Mouse (Mus musculus) midbrain, embryonic 11.5 days (tissue): ENCODE measurements around the gene Slc18b1. TPM values are rescaled to one million over a fixed set of nuclear protein-coding genes. Genes with fewer than 3 reads are reported as not detected.

Source experiments
- ATAC-seq: fragments of 200-750 bp; cut with Nextera tagmentation; 2 replicates; pipeline ENCODE4 v1.8.0; 2017; ENCODE audit warnings: moderate TSS enrichment, moderate library complexity; ENCODE audit not compliant: low FRiP score
- DNase-seq: peaks from one replicate; pipeline ENCODE4 v3.0.0; 2015; ENCODE audit warnings: low spot score; ENCODE audit errors: missing footprints
- H3K27ac ChIP-seq: fragments of 300-500 bp; sonication (generic); 2 replicates; pipeline ENCODE4 v1.5.1; 2014; ENCODE audit warnings: low read depth, low read length
- H3K27me3 ChIP-seq: fragments of 300-500 bp; sonication (generic); 2 replicates; pipeline ENCODE4 v1.6.1; 2014; ENCODE audit warnings: mild to moderate bottlenecking, low read length, moderate library complexity, mixed read lengths; ENCODE audit not compliant: control insufficient read depth, insufficient read depth
- H3K36me3 ChIP-seq: fragments of 300-500 bp; sonication (generic); 2 replicates; pipeline ENCODE4 v1.6.1; 2014; ENCODE audit warnings: mild to moderate bottlenecking, low read length, moderate library complexity, mixed read lengths; ENCODE audit not compliant: control insufficient read depth, insufficient read depth
- H3K4me1 ChIP-seq: fragments of 300-500 bp; sonication (generic); 2 replicates; pipeline ENCODE4 v1.6.1; 2014; ENCODE audit warnings: low read length; ENCODE audit not compliant: control insufficient read depth, insufficient read depth
- H3K4me2 ChIP-seq: fragments of 300-500 bp; sonication (generic); 2 replicates; pipeline ENCODE4 v1.6.1; 2014; ENCODE audit warnings: mild to moderate bottlenecking, moderate library complexity
- H3K4me3 ChIP-seq: fragments of 300-500 bp; sonication (generic); 2 replicates; pipeline ENCODE4 v1.5.1; 2014; ENCODE audit warnings: low read depth, low read length
- H3K9ac ChIP-seq: fragments of 300-500 bp; sonication (generic); 2 replicates; pipeline ENCODE4 v1.6.1; 2014; ENCODE audit warnings: low read length
- H3K9me3 ChIP-seq: fragments of 300-500 bp; sonication (generic); 2 replicates; pipeline ENCODE4 v1.6.1; 2016; ENCODE audit warnings: low read length; ENCODE audit not compliant: control insufficient read depth
- WGBS: fragments of 180-500 bp; shearing (Covaris S2); extraction: QIAGEN DNeasy Blood & Tissue Kit; methylation state at CpG from one replicate; pipeline ENCODE4 v1.1.7; 2014; 5-methylcytosine and 5-hydroxymethylcytosine counted together
- polyA plus RNA-seq: library from polyadenylated mRNA; unstranded; fragments of >200 nt; fragmentation: Nextera tagmentation; extraction: Ambion mirVana; gene quantifications from 2 replicates; pipeline ENCODE4 v1.2.1, GENCODE M21; 2014

The Slc18b1 gene
- polyA plus RNA-seq, 1 experiment from 2014 or later, result 16.6 TPM

- Histone ChIP-seq H3K9me3 (0 out of 2 replicates have a peak, but pooled peaks cover 3% of the 10 kb centered on the region), H3K9ac (no peak overlapping the region), H3K27me3 (no peaks in the 10 kb centered on the region), H3K4me1 (no peaks in the 10 kb centered on the region), H3K27ac (no peak overlapping the region), H3K36me3 (no peaks in the 10 kb centered on the region), H3K4me2 (no peak overlapping the region), H3K4me3 (no peak overlapping the region)
- no peak for DNase-seq
- no peak for ATAC-seq
- WGBS, result 83% methylated on average over 9 of the region's 9 CpGs
These were observed 67.9 kb downstream of the Slc18b1 start for GRCm38 (mm10) chr10:23864362-23865312.

Other genes starting within 250 kb of the Slc18b1 start
- 118 and 132 TPM in 2 replicates for gene Rps12, start 9.7 kb upstream of the Slc18b1 start, polyA plus RNA-seq
- not detected in 2 replicates for gene Vnn3, start 54.5 kb downstream of the Slc18b1 start, polyA plus RNA-seq
- gene Vnn1, start 97.7 kb downstream of the Slc18b1 start, polyA plus RNA-seq, result 2.6 and 2.9 TPM in 2 replicates
- gene Taar1, start 123.4 kb downstream of the Slc18b1 start, polyA plus RNA-seq, result not detected in 2 replicates
- not detected in 2 replicates for gene Taar2, start 141.6 kb downstream of the Slc18b1 start, polyA plus RNA-seq
- not detected in 2 replicates for gene Taar3, start 152.6 kb downstream of the Slc18b1 start, polyA plus RNA-seq
- not detected in 2 replicates for gene Taar4, start 163.5 kb downstream of the Slc18b1 start, polyA plus RNA-seq
- gene Taar5, start 173.7 kb downstream of the Slc18b1 start, polyA plus RNA-seq, result not detected in 2 replicates
- not detected in 2 replicates for gene Taar6, start 188.7 kb downstream of the Slc18b1 start, polyA plus RNA-seq
- gene Taar7a, start 196.5 kb downstream of the Slc18b1 start, polyA plus RNA-seq, result not detected in 2 replicates
- gene Taar7b, start 203.0 kb downstream of the Slc18b1 start, polyA plus RNA-seq, result not detected in 2 replicates
- gene Taar7d, start 230.2 kb downstream of the Slc18b1 start, polyA plus RNA-seq, result not detected in 2 replicates
- not detected in 2 replicates for gene Taar7e, start 240.6 kb downstream of the Slc18b1 start, polyA plus RNA-seq